Mouse (Mus musculus) forelimb bud, embryonic 11.5 days (tissue): ENCODE data around the gene Gclm.
"Not testable (repeated sequence)": the region's sequence is repeated elsewhere in the genome, so short reads cannot be mapped to it uniquely, and the experiment has no call there.

Experiments used
- DNase-seq: peaks from one replicate; pipeline ENCODE4 v3.0.0-alpha.2; 2012; ENCODE audit warnings: low read depth, low spot score

Gclm gene

DNA sequence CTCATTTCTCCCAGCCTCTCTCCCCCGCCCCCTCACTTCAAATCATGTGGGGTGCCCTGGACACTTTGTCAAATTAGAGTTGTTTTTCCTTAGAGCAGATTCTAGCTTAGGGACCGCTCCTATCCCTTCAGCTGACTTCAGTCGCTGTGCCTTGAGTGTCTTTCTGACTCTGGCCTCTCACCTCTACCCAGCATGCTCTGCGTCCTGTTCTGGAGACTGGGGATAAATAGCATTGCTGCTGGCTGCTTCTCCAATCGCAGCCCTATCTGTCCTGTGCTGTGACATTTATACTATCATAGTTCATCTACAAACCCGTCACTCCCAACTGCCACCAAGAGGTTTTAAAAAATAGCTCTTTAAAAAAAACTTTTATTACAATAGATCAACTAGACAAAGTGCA is 2.5 kb upstream of the Gclm start:
- no peak for DNase-seq

DNA sequence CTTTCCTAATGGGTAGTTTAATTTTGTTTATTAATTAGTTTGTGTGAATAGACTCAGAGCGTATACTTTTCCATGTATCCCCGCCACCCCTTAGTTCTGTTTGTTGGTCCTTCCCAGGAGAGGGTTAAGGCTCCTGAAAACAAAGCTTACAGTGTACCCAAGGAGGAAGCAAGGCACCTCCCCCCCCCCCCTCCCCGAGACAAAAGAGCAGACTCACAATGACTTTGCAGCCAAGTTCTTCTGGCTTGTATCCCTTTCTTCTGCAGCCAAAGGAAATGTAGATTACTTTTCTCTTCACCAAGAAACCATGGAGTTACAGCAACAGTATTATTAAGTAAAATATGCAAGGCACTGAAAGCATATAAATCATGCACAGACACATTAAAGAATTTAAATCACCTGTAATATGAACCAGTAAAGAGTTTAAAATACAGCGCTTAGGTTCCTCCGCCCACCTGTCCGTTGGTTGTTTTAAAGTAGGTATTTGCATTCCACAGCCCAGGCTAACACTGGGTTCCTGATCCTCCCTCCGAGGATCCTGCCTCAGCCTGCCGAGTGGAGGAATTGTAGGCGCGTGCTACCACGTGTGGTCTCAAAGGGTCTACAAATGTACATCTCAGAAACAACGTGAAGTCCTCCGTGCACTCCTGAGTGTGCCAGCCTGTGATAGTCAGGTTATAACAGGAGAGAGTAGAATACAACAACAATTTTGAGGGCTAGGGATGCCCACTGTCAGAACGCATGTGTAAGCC is 1.8 kb upstream of the Gclm start:
- no peak for DNase-seq

DNA sequence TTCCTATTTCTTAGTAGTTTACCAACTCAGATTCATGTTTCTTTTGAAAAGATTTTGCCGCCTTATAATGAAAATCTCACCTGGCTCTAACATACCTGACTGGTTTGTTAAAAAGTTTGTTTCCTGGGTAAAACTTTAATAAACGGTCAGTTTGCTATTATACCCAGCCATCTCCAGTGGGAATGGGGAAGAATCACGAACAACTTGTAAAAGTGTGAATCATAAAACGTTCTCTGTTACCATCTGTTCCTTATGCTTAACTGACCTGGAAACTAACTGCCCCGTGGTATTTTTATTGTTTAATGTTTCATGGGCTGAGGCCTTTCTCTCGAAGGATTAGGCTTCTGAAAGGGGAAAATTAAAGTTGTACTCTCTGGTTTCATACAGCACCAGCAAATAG is 598 bp upstream of the Gclm start:
- no peak for DNase-seq

DNA sequence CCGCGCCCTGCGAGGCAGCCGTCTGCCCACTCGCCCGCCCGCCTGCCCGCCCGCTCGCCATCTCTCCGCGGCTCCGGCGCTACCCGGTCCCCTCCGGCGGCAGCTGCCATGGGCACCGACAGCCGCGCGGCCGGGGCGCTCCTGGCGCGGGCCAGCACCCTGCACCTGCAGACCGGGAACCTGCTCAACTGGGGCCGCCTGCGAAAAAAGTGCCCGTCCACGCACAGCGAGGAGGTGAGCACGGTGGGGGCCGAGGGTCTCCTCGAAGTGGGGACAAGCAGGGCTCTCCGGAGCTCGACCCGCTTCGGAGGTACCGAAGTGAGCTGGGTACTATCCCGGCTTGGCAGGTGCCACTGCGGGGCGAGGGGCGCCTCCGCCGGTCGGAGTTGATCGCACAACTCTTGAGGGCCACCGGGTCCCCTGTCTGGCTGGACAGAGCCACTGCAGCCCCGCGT is 548 bp downstream of the Gclm start:
- DNase-seq = peak; percentile 13

DNA sequence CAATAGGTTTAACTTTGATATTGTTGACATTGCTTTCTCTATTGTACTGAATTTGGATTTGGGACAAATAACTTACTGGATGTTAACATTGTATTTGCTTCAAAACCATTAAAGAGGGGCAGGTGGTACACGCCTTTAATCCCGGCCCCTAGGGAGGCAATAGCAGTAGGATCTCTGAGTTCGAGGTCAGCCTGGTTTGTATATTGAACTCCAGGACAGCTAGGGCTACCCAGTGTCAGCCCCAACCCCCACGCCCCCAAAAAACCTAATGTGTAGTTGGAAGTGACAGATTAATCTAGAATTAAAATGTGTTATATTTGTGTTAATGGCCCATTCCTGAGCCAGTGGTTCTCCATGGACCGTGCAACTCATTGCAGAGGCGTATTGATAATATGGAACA is 1.0 kb downstream of the Gclm start:
- DNase-seq = no peak

DNA sequence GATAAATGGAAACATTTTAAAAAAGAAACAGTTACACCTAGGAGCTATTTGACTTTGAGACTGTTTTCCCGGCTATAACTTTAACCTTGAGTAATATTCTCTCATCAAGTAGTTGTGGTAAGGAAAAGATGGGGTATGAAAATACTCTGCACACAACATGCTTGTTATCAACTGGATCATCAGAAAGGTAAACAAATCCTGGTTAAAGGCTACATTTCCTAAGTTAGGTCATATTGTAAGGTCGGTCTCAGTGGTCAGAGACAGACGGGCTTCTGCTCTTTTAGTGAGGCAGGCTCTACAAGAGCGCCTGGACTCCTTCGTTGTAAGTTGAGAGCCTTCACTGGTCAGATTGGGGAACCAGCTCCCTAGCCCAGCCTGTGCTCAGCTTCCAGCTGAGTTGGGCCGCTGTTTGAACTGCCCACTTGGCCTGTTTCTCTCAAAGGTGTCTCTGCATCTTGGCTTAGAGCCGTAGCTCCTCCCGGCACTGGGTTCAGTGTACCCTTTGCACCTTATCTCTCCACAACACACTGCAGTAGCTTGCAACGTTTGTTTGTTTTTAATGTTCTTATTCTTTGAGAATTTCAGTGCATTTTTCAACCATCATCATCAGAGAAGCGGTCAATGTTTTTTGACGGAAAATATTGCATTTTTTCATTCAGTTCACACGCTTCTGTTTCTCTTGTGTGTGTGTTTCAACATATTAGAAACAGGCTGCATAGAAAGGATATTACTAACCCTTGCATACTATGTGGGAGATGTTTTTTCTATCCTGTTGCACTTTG is 1.8 kb downstream of the Gclm start:
- no peak for DNase-seq

DNA sequence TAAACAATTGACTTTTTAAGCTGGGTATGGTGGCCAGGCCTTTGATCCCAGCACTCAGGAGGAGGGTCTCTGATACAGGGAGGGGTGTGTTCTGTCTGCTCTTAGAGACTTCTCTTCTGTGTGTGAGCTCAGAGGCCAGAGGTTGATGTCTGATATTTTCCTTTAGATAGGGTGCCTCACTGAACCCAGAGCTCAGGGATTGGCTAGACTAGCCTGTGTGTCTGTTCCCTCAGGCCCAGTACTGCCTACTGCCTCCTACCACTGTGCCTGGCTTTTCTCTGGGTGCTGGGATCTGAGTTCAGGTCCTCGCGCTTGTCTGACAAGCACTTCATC is 2.4 kb downstream of the Gclm start:
- no peak for DNase-seq

DNA sequence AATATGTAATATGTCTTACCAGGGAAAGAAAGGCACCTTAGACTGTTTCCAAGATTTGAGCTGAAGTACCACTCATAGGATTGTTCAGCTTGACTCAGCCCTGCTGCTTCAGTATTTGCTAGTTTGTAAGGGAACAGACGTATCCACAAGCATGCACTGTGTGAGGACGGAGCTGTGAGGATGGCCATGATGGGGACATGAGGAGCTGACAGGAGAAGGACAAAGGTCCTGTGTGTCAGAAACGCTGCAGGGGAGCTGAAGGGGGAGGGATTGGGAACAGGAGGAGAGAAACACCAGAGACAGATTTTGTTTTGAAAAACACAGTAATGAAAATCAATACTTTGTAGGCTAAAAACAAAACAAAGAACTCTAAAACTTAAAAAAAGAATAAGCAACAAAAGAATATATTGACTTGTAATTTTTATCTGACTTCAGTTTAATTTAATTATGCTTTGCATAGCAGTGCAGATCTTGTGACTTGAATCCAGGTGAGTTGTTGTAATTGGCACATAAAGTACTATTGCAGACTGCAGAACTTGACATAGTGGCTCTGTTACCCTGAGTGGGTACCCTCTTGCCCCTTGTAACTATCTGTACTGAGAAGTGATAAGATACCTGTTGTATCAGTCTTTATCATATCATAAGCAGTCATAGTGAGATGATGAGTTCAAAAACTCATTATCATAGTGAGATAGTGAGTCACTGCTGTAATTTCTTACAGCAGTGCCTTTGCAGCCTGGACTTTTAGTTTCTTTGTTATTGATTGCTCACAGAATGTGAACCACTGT is 7.3 kb downstream of the Gclm start:
- DNase-seq = no peak

DNA sequence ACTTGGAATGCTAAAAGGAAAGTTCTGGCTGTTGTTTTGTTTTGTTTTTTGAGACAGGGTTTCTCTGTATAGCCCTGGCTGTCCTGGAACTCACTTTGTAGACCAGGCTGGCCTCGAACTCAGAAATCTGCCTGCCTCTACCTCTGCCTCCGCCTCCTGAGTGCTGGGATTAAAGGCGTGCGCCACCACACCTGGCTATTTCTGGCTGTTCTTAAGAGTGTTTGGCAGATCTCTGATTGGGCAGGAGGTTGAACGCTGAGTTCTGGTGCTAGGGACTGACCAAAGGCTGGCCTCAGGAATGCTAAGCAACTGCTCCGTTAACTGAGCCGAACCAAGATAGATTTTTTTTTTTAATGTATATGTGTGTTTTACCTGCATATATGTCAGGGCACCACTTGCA is 8.7 kb downstream of the Gclm start:
- DNase-seq = not testable (repeated sequence)

DNA sequence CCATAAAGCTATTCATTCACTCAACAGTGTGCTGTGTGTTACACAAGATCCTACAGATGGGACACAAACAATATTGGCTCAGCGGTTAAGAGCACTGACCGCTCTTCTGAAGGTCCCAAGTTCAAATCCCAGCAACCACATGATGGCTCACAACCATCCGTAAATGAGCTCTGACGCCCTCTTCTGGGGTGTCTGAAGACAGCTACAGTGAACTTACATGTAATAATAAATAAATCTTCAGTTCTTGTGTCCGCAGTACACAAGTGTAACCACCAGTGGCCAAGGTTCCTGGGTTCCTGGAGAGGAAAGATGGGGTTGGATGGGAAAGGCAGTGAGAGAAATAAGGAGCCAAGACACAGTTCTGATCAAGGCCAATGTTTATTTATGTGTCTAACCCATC is 24.6 kb downstream of the Gclm start:
- DNase-seq = no peak

DNA sequence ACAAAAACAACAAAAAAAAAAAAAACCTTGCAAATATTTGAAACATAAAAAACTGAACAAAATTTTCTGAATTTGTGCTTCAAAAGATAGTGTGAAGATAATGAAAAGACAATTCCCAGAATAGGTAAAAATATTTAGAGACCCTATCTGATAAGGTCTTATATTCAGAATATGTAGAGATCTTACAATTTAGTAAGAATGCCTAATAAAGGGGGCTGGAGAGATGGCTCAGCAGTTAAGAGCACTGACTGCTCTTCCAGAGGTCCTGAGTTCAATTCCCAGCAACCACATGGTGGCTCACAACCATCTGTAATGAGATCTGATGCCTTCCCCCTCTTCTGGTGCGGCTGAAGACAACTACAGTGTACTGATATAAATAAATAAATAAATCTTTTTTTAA is 27.2 kb downstream of the Gclm start:
- DNase-seq = not testable (repeated sequence)

DNA sequence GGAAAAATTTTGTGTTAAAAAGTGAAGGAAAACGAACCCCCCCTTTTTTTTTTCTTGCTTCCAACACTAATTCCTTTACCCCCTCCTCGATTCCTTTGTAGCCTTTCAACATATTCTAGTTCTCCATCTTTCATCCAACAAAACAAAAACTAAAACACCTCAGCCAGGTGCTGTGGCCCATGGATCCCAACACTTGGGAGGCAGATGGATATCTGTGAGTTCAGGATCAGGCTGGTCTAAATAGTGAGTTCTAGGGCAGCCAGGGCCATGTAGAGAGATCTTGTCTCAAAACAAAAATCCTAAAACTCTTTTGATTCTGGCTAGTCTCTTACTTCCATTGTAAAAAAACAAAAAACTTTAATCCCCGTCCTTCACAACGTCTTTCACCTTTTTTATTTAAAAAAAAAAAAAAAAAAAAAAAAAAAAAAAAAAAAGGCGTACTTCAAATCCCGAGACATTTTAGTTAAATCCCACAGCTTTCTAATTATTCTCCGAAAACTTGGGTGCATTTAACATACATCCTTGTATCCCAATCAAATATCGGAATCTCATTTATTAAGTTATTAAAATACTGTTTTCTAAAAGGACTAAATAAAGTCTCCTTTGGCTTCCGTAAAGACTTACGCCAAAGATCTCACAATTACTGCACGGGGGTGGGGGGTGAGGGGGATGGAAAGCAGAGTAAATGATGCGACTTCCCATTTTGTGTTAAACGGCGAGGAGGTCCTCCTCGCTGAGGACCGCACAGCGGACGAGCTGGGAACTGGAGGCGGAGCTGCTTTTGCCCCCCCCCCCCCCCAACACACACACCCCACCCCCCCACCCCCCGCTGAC is 28.3 kb downstream of the Gclm start:
- no peak for DNase-seq

DNA sequence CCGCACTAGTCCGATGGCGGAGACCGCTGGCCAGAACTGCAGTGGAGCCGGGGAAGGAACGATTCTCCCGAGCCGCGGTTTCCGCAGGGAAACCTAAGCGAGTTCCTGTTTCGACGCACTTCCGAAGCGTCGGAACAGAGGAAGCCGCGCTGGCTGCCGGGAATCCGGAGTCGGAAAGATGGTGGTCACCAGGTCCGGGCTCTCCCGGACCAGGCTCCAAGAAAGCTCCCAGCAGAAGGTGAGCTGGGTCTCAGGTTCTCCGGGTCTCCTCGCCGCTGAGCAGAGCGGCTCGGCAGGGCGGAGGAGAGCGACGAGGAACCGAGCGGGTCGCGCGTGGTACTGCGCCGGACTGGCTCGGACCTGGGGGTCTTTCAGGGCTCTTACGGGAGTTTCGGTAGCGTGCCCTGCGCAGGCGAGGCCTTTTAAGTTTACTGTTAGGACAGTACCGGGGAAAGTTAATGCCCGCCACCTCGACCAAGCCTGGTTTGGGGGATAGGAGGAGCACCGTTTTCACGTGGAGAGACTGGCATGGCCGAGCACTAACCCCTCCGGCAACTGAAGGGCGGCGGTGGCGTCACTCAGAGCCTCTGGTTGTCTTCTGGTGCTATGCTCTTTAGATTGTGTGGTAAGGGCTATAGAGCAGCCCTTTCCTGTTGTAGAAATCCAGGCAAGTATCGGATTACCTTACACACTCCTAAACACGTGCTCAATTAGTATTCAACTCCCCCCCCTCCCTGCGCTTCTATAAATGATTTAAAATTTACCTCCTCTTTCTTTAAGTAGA is 29.1 kb downstream of the Gclm start, which contains the start of gene Dnttip2:
Gene Dnttip2, plus strand, starts transcription at position 148 of the 784 bp plus-strand sequence.
- DNase-seq = peak; percentile 98

DNA sequence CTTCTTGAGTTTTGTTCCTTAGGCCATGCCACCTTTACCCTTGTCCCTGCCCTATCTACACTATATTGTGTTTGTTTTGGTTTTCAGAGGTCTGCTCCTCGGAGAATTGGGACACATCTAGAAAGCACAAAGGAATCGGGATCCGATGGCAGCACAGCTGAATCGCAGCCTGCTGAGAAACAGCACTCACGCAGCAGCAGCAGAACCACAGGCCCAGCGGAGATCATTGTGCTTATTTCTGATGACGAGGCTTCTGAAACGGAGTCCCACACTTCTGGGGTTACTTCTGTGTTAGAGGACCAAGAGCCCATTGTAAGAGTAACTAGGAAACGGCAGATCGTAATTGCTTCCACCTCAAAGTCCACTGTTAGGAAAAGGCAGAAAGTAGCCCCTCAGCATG is 29.8 kb downstream of the Gclm start:
- DNase-seq = no peak

DNA sequence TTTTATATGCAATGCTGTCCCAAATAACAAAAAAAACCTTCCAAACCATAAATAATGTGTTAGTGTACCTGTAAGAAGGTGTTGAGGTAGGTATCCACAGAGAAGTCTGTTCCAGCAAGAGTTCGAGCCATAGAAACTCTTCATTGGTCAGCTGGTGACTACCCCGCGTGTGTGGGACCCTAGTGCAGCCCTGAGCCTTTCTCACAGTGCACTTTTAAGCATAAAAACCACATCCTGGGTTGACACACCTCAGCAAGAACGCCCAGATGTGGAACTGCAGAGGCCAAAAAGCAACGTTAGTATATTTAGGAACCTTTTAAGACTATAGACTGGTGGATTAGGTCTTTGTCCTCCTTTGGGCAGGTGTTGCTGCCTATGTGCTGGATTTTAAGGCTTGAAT is 41.8 kb downstream of the Gclm start:
- no peak for DNase-seq

DNA sequence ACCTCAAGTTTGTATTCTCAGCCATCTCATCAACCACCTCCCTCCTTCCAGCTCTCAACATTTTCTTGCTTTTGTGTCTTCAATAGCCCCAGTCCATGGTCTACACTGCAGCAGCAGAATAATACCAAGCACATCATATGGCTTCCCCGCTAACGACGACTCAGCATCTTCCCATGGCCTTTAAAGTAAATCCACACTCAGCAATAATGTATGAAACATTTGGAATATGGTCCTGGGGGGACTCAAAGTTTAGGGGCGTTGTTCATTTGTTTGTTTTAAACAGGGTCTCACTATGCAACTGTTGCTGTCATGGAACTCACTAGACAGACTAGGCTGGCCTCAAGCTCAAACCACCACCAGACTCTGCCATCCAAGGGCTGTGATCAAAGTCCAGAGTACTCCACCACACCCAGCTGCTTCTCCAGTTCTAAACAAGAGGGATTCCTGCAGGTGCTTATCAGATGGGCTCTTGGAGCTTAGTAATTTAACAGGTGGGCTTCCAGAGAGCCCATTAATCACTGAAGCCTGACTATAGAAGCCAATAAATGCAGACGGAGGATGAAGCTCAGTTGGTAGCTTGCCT is 43.3 kb downstream of the Gclm start:
- DNase-seq = no peak

DNA sequence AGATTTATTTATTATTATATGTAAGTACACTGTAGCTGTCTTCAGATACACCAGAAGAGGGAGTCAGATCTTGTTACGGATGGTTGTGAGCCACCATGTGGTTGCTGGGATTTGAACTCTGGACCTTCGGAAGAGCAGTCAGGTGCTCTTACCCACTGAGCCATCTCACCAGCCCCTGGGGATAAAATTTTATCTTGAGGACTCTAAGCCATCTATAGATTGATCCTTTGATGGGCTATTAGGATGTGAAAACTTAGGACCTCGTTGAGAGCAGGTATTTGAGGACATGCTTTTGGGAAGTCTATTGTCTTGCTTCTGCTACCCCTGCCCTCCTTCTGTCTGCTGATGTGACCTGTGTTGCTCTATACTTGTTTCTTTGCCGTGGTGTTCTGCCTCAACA is 44.0 kb downstream of the Gclm start:
- not testable (repeated sequence) for DNase-seq

DNA sequence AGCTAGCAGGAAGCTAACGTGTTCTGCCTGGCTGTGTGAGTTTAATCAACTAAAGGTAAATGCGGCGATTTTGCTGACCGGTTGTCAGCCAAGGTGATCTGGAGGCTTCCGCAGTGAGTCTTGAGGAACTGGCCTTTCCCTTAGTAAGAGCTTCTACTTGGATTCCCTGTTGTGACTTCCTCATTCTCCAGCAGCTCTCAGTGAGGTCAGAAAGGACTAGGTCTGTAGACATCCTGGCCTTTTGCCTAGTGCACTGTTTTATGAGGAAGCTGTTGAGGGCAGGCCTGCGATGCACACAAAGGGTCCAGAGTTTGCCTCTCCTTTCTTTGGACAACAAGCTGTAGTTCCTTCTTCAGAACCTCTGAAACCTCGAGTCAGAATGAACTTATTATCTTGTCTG is 45.3 kb downstream of the Gclm start:
- no peak for DNase-seq

DNA sequence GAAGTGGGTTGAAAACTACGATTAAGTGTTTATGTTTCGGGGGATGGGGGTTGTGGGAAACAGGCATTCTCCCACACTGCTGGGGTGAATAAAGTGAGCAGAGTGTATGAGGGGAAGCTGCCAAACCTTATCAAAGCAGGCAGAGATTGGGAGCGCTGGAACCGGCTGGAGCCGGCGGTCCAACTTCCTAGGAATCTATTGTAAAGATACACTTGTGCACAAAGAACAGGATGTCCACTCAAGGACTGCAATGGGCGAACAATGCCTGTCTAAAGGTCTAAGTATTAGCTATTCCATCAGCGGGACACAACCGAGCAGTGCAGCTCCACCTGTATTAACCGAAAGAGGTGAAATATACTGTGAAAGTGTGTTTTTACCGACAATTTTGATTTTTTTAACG is 46.5 kb downstream of the Gclm start:
- no peak for DNase-seq
